Mouse (Mus musculus) hindbrain, postnatal 0 days (tissue): ENCODE measurements around the gene Cd209f. TPM values are rescaled to one million over a fixed set of nuclear protein-coding genes. Genes with fewer than 3 reads are reported as not detected.

ENCODE experiments used
- polyA plus RNA-seq: library from polyadenylated mRNA; unstranded; fragments of >200 nt; fragmentation: Nextera tagmentation; extraction: Ambion mirVana; gene quantifications from 2 replicates; pipeline ENCODE4 v1.2.1, GENCODE M21; 2015
- total RNA-seq: library from RNA; depleted of rRNA; stranded (reverse); fragments of >200 nt; gene quantifications from 2 replicates; pipeline ENCODE4 v1.2.3, GENCODE M21; 2014; rRNA removed

Cd209f gene
- total and polyA plus RNA-seq, 2 experiments from 2014 or later: 1.3 TPM; not detected in 1

Other genes starting within 250 kb of the Cd209f start
- gene Cd209d, start 227.3 kb downstream of the Cd209f start, total RNA-seq: not detected in 2 replicates
- gene Cd209d, start 227.3 kb downstream of the Cd209f start, polyA plus RNA-seq: not detected in 2 replicates
- not detected in 2 replicates for gene Cd209b, start 179.0 kb downstream of the Cd209f start, total RNA-seq
- gene Cd209b, start 179.0 kb downstream of the Cd209f start, polyA plus RNA-seq: 0.11 TPM in 1 of 2 replicates, not detected in the other
- gene Cd209c, start 151.1 kb downstream of the Cd209f start, total RNA-seq: not detected in 2 replicates
- 0.21 and 0.43 TPM in 2 replicates for gene Cd209c, start 151.1 kb downstream of the Cd209f start, polyA plus RNA-seq
- gene Cd209g, start 28.3 kb upstream of the Cd209f start, total RNA-seq: not detected in 2 replicates
- gene Cd209g, start 28.3 kb upstream of the Cd209f start, polyA plus RNA-seq: 0.04 and 0.19 TPM in 2 replicates
- gene Evi5l, start 60.7 kb upstream of the Cd209f start, total RNA-seq: 221 and 229 TPM in 2 replicates
- gene Evi5l, start 60.7 kb upstream of the Cd209f start, polyA plus RNA-seq: 92.0 and 98.3 TPM in 2 replicates
- 11.5 and 32.4 TPM in 2 replicates for gene Prr36, start 111.6 kb upstream of the Cd209f start, total RNA-seq
- gene Prr36, start 111.6 kb upstream of the Cd209f start, polyA plus RNA-seq: 21.3 and 24.8 TPM in 2 replicates
- gene Lrrc8e, start 121.0 kb upstream of the Cd209f start, total RNA-seq: not detected in 2 replicates
- gene Lrrc8e, start 121.0 kb upstream of the Cd209f start, polyA plus RNA-seq: not detected in 2 replicates
- gene Map2k7, start 132.9 kb upstream of the Cd209f start, total RNA-seq: 30.8 and 39.7 TPM in 2 replicates
- gene Map2k7, start 132.9 kb upstream of the Cd209f start, polyA plus RNA-seq: 24.7 and 27.7 TPM in 2 replicates
- gene Gm49320, start 133.0 kb upstream of the Cd209f start, total RNA-seq: not detected in 2 replicates
- gene Gm49320, start 133.0 kb upstream of the Cd209f start, polyA plus RNA-seq: 0.25 and 0.74 TPM in 2 replicates
- 9.0 and 15.5 TPM in 2 replicates for gene Tgfbr3l, start 142.4 kb upstream of the Cd209f start, total RNA-seq
- 3.7 TPM in 2 replicates for gene Tgfbr3l, start 142.4 kb upstream of the Cd209f start, polyA plus RNA-seq
- gene Snapc2, start 147.2 kb upstream of the Cd209f start, total RNA-seq: 89.6 and 91.3 TPM in 2 replicates
- 63.4 and 65.3 TPM in 2 replicates for gene Snapc2, start 147.2 kb upstream of the Cd209f start, polyA plus RNA-seq
- gene Ctxn1, start 153.4 kb upstream of the Cd209f start, total RNA-seq: 99.4 and 109 TPM in 2 replicates
- gene Ctxn1, start 153.4 kb upstream of the Cd209f start, polyA plus RNA-seq: 224 and 240 TPM in 2 replicates
- 45.7 and 64.8 TPM in 2 replicates for gene Timm44, start 170.1 kb upstream of the Cd209f start, total RNA-seq
- gene Timm44, start 170.1 kb upstream of the Cd209f start, polyA plus RNA-seq: 46.7 and 50.0 TPM in 2 replicates
- gene Ccl25, start 219.4 kb upstream of the Cd209f start, total RNA-seq: 5.9 and 6.1 TPM in 2 replicates
- gene Ccl25, start 219.4 kb upstream of the Cd209f start, polyA plus RNA-seq: 17.2 and 17.9 TPM in 2 replicates
- 56.2 and 61.0 TPM in 2 replicates for gene Elavl1, start 219.6 kb upstream of the Cd209f start, total RNA-seq
- 64.6 and 68.4 TPM in 2 replicates for gene Elavl1, start 219.6 kb upstream of the Cd209f start, polyA plus RNA-seq